Mouse (Mus musculus) cerebral cortex, adult 2 months (tissue): ENCODE results near the gene Mymk.

Experiments
- whole genome bisulfite sequencing: fragments of 180-500 bp; shearing (Covaris S2); methylation state at CpG from one replicate; pipeline ENCODE4 v1.1.7; 2018; 5-methylcytosine and 5-hydroxymethylcytosine counted together

Gene Mymk

DNA sequence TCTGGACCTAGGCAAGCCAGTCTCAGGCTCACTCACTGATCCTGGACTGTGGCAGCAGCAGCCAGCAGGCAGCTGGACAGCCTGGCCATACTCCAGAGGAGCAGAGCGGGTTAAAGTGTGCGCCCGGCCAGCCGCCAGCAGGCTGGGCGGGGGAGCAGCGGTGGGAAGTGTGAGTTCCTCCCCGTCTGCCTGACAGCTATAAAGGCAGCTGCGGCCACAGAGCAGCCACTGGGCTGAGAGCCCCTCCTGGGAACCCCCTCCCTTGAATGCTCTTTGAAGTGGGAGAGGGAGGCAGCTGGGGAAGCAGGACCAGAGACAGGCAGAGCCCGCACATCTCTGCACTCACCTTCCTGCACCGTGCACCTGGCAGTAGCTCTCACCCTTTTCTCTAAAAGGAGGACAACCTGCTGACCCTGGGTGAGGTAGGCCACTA lies 7.2 kb upstream of the Mymk start, which contains the start of gene Adamtsl2:
Gene Adamtsl2 (plus strand): TSS at position 228 of the 433 bp plus-strand sequence.
- WGBS, result 12% methylated on average over 10 of the region's 10 CpGs

DNA sequence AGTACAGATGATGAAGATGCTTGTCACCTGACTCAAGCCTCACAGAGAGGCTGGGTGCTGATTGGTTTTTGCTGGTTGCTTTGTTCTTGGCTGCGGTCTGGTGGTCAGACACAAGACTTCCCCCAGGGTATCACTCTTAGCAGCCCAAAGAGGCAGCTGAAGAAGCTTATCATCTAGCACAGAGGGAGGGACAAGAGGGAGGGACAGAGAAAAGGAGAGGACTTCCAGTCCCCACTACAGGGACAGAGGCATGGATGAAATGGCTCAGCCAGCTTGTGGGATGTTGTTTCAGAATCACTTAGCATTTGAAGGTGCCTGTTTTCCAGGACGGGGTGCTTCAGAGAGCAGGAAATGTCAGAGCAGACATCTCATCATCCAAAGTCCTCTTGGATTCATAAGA lies 6.3 kb upstream of the Mymk start:
- 61% methylated on average over 2 of the region's 2 CpGs for WGBS

DNA sequence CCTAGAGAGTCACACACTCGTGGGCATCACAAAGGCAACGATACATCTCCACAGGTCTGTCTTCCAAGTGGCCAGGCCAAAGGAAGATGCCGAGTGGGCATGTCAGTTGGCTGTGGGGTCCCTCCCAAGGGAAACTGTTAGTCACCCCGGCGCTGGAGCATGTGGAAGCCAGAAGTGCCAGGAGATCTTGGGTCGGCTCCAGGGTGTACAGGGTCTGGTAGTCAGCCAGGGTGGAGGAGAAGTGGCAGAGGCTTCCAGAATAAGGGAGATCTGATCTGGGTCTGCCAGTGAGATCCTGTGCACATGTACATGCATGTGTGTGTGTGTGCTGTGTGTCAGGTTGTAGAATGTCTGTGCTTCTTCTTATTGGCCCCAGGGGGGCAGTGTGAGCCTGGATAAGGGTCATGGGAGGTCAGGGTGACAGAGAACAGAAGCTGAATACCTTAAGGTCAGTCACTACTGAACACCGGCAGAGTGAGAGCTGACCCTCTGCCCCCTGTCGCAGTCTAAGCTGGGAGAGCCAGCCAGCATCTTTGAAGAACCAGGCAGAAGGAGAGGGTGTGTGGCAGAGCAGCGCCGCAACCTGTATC lies 5.8 kb upstream of the Mymk start:
- WGBS, result 60% methylated on average over 10 of the region's 10 CpGs

DNA sequence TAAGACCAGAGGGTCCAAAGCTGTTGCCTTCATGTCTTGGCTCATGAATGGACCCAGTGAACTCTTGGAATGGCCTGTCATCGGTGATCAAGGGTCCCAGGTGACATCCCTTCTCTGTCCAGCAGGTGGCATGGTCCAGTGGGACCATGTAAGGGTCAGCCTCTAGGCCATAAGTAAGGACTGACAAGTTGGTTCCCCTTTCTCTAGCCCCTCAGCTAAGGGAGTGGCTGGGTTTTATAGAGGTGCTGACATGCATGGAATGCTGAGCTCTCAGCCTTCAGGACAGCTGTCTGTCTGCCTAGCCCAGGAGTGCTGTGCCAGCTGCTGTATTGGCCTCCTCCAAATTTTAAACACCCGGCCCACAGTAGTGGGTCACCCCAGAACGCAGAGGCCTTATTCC lies 3.5 kb upstream of the Mymk start:
- 83% methylated on average over 3 of the region's 3 CpGs for WGBS

DNA sequence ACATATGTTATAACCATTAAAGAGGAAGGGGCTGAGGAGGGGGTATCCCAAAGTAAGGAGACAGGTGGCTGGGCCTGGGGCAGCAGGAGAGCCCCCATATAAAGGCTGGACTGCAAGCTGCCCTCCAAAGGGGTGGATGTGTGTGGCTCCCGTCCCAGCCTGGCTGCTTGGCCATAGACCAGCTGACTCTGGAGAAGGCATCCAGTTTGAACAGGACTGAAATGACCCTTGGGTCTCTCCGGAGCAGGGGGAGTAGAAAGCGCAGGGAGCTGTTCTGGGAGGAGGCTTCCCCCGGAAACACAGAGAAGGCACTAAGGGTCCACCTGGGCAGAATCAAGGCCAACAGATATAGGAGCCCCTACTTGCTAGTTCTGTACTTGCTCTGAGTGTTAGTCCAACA lies 2.8 kb upstream of the Mymk start:
- 81% methylated on average over 4 of the region's 4 CpGs for WGBS

DNA sequence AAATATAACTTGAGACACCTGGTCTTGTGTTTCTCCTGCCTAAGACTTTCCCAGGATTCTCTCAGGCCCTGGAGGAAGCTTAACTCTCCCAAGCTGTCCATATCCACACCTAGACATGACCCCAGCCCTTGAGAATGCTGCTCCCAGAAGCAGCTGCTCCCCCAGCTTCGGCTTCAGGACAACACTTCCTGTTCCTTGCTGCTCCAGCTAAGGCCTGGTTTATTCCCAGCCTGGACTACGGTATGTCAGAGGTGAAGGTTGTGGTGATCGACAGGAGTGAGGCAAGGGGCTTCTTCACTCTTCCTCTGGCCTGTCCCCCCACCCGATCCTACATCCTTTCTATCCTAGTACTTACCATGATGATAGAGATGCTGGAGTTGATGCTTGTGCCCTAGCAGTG lies 1.4 kb upstream of the Mymk start:
- 82% methylated on average over 4 of the region's 4 CpGs for WGBS

DNA sequence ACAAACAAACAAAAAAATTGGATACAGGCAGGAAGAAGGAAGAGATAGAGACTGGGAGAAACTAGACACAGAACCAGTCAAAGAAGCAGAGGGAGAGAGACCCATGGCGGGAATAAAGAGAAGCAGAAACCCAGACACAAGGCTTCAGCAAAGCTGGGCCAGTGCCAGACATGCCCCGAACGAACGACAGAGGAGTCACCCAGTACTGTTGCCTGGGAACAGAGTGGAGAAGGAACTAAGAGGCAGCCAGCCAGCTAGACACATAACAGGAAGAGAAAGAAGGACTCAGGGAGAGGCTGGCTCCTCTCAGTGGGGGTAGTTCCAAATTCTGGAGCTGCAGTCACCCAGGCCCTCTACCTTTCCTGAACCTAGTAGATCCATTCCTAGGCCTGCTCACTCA lies 842 bp downstream of the Mymk start:
- WGBS, result 3% methylated on average over 4 of the region's 4 CpGs

DNA sequence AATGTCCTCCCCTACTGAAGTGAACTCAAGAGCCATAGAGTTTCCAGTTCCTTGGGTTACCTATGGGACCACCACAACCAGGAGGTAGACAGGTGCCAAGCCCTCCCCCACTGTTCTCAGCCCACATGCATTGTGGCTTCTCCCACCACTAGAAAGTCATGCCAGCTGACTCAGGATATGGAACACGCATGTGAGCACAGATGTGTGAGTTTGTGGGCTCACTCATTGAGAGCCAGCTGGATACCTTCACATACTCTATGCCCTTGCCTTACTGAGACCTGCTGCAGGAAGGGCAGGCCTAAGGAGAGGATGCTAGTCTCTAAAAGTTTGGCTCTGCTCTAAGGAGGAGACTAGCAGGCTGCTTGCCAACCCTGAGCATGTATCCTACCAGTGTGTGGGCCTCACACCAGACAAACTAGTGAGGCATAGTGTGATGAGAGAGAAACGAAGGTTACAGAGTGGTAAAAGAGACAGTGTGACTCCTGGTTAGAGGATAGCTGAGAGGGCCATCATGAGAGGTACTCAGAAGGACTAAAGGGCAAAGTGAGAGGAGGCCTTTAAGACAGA lies 1.6 kb downstream of the Mymk start:
- 54% methylated on average over 2 of the region's 2 CpGs for WGBS

DNA sequence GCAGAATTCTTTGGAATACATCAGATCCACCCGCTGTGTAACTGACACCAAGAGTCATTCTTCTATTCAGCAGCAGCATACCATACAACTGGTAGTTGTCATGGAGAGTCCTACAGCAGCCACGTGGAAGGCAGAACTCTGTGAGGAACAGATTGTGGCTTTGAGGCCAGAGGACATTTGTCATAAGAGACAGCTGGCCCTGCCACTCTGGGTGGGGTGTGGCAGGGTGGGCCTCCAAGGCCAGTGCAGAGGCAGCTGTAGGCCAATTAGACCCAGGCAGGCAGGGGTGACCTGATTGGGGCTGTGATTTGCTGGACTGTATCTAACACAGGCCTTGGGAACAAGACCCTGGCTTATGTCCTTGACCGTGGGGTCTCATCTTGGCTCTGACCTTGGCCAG lies 2.3 kb downstream of the Mymk start:
- 62% methylated on average over 3 of the region's 3 CpGs for WGBS

DNA sequence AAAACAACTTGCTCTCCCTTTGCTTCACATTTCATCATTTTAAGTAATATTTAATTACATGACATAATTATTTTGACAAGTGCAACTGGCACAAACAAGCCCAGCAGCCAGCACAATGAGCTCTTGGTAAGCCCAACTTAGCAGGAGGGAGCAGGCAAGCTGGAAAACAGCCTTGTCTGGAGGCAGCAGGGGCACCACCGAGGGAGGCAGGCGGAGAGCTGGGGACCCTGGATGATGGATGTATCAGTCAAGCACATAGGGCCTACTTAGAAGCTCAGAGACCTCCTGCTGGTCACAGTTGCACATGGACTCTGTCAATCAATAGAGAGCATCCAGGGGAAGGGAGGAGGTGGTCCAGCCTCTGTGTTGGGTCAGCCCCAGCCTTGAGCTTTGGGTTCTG lies 4.0 kb downstream of the Mymk start:
- 48% methylated on average over 2 of the region's 2 CpGs for WGBS

DNA sequence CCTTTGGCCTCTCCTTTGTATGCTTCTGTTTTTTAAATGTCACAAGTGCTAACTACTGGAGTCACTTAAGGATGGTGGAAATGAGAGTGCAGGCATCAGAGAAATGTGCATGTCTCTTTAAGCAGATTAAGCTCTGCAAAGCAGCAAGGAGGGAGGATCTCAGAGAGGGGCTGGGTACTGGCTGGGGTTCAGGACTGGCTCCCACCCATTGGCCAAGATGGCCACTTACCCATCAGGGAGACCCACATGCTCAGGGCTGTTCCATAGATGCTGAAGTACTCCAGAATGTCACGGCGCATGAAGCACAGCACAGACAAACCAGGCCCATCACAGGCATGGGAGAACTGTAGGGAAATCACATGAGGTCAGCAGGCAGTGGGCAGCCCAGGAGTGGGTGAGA lies 4.9 kb downstream of the Mymk start:
- WGBS, result 98% methylated on average over 2 of the region's 2 CpGs

DNA sequence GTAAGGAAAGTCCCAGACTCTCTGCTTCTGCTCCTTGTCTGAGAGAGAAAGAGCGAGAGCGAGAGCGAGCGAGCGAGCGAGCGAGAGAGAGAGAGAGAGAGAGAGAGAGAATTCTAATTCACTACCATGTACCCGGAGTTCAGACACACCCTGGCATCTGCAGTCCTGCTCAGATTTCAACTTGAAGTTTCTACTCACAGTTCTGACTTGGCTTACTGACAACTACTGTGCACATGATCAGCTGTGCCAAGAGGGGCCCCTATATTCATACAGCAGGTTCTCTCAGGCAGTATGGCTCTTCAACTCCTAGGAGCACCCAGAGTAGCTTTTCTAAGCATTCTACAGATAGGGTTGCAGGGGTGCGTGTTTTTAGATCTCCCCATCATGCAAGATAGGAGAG lies 12.8 kb downstream of the Mymk start:
- WGBS, result 62% methylated on average over 9 of the region's 9 CpGs

DNA sequence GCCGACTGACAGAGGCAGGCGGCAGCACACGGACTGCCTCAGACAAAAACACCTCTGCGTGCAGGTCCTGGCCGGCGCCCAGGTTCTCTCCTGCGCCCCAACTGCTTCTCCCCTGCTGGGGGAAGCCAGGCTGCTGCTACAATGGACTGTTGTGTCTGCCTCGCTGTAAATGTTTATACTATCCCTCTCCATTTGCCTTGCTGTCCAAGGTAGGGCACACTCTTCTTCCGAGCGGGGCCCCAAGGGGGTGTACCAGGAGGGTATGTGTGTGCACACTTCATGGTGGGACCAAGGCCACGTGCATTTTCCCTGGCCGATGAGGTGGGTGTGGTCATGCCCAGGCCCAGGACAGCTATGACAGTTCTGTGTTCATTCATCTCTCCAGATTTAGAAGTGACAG lies 13.2 kb downstream of the Mymk start:
- 29% methylated on average over 12 of the region's 12 CpGs for WGBS

DNA sequence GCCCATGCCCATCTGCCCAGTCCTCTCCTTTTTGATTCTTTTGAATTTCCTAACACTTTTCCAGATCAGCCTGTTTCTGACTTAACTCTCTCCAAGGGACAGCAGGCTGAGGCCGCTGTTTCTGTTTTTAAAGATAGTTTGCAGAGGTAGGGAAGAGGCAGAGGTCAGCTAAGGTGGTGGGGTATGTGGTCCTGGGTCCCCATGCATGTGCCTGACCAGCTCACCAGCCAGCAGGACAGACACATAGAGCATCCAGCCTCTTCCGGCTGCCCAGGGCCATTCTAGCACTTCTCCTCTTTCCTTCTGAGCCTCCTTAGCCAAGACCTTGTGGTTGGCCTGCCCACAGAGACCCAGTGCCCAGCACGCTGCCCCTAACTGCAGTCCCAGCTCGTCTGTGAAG lies 13.7 kb downstream of the Mymk start:
- 53% methylated on average over 4 of the region's 4 CpGs for WGBS

DNA sequence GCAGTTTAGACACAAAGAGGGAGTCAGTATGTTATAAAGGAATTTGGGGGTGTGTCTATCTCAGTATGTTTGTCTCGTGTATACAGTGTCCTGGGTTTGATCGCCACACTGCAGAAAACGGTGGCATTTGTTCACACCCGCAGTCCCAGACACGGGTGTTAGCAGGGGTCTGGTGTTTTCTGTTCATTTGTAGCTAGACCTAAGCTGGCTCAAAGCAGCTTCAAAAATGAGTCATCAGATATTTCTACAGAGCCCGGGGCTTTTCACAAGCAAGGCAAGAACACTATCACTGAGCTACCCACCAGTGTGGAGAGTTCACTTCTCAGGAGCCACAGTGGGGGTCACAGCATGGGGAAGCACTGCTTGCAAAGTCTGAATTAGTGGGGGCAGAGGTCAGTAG lies 22.6 kb downstream of the Mymk start:
- WGBS, result 34% methylated on average over 6 of the region's 6 CpGs

DNA sequence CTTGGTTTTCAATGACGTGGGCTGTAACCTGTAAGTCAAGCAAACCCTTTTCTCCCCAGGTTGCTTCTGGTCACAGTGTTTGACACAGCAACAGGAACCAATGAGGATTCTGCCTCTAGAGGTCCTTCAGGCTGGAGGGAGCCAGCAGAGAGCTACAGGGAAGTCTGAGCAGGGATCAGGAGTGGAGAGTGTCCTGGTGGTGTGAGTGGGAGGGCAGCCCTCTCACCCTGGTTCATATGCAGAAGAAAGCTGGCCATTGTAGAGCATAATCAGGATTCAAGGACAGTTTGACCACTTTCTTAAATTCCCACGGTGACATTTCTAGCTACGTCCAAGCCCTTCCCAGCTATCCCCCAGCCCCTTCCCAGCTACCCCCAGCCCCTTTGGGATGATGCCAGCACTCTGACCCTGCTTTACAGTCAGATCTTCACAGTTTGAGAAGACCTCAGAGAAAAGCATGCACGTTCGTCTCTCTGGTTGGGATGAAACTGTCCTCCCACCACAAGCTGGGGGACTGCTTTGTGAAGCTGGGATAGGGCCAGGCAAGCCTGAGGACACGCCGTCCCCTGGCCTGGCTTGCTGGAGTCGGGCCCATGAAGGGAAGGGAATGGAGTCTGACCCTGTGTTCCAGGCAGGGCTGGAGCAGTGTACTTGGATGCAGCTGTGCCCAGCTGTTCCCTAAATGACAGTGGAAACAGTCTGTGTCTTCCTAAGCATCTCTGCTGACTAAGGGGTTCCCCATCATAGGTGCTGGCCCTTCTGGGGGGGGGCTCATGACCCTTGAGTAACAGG lies 25.8 kb downstream of the Mymk start:
- WGBS, result 72% methylated on average over 8 of the region's 8 CpGs

DNA sequence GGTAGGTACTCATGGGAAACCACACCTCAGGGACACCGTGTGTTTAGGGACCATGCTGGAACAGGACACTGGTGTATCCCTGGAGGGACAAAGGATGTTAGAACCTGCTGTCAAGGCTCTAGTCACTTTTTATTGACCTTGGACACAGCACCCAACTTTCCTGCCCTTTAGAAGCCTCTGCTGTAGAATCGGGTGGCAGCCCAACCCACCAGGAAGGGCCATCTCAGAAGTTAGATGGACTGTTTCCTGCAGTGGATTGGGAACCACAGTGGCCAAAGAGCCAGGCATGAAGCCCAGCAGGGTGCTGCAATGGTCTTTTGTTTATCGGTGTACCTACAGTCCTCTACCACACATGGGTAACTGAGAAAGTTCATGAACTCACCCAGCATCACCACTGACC lies 27.3 kb downstream of the Mymk start:
- WGBS, result 75% methylated on average over 3 of the region's 3 CpGs

DNA sequence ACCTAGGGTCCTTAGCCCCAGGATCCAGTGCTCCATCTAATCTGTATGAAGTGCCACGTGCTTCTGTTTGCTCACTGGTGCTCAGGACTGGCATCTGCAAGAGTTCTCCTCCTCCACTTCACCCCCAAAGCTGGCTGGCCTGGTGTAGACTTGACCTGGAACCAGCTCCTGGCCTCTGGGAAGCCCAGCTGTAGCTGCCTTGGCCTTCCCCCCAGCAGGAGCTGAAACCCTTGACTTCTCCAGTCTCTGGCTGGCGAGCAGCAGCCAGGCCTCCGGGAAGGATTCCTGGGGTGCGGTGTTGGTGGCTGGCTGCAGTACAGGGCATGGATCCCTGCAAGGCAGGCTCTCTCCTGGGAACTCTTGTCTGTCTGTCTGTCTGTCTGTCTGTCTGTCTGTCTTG lies 27.8 kb downstream of the Mymk start:
- 74% methylated on average over 4 of the region's 4 CpGs for WGBS

DNA sequence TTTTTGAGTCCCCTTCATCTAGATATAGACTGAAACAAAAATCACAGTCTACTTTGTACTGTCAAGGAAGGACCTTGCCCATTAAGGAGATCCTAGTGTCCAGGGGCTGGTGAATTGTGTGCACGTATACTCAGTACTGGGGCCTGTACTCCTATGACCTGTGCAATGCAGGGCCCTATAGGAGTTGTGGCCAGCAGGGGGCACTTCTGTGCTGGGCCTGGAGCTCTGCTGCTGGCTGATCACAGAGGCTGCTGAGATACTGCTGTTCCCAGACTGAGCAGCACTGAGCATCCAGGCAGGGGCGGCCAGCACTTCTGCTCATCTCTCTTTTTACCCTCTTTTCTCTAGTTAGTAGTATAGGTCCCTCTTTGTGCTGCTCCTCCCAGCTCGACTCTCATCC lies 28.5 kb downstream of the Mymk start:
- WGBS, result 23% methylated on average over 3 of the region's 3 CpGs

DNA sequence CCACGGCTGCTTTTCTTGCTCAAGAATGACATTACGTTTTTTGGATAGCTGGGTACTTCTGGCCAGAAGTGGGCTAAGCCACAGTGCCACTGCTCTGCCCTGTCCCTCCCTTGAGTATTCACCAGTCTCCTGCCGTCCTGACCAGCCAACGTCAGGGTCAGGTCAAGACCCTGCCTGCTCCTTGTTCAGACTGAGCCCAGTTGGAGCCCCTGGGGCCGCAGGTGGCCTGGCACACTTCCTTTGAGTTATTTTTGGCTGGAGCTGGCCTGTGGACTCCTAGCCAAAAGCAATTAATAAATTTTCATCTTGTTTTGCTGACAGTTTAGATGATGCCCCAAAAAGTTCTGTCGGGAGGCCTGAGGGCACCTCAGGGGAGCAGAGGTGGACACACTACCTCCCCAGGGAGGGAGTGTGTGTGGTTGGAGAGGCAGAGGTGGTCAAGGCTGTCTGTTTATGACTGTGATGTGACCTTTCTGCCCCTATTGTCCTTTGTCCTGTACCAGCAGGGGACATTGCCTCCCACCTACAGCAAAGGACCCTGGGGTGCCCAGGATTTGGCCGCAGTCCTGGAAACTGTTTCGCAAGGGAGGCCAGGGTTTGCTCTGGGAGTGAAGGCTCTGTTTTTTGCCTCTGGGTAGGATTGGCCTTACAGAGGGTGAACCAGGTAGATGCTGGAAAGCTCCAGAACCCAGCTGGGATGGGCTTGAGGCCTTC lies 29.7 kb downstream of the Mymk start:
- 80% methylated on average over 8 of the region's 8 CpGs for WGBS

DNA sequence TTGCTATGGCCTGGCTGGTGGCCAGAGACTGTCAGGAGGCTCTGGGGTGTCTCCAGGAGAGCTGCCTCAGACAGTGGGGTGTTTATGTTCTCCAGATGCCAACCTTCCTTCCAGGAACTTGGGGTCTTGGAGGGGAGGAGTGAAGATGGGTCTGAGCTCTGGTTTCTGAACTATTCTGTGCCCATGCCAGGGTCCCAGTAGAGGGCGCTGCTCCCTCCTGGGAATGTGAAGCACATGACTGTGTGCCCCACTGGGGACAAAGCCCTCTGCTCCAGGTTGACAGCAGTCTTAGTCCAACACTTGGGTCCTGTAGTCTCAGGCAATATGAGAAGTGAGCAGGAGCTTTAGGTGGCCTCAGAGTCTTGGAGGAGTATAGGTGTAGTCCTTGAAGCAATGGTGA lies 32.7 kb downstream of the Mymk start:
- 13% methylated on average over 1 of the region's 1 CpGs for WGBS

DNA sequence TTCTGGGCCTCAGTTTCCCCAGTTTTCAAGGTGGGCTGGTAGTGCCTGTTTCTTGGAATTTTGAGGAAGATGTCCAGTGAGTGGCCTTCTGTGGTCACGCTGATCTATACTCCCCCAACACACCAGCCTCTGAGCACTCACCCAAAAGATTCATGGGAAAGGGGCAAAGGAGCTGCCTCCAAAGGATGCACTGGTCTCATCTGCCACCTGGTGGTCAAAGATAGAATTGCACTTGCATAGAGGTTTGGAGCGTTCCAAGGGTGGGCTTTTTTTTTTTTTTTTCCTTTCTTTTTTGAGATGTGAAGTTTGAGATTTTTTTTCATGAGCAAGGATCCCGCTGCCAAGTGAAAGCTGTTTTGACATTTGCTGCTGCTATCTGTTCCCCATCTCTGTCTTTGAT lies 33.4 kb downstream of the Mymk start:
- 3% methylated on average over 3 of the region's 3 CpGs for WGBS

DNA sequence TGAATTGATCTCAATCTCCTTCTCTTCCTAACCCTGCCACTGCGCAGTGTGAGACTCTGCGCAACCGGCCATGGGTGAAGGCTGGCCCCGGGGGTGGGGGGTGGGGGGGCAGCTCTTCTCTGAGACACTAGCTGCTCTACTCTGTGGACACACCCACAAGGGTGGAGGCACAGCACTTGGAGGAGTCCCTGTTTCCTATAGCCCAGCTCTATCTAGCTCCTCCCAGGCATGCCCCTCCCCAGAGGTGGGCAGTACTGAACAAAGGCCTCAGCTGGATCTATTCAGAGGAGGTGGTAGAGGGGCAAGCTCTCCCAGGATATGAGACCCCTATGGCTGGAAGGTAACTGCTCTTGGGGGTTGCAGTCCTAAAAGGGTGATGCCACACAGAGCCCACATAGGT lies 35.0 kb downstream of the Mymk start:
- 80% methylated on average over 4 of the region's 4 CpGs for WGBS
